Mouse (Mus musculus): ENCODE data around the gene Flvcr2.
A peak's percentile ranks its signal among the peaks of the same experiment; 100 is the strongest.

The Flvcr2 gene

DNA sequence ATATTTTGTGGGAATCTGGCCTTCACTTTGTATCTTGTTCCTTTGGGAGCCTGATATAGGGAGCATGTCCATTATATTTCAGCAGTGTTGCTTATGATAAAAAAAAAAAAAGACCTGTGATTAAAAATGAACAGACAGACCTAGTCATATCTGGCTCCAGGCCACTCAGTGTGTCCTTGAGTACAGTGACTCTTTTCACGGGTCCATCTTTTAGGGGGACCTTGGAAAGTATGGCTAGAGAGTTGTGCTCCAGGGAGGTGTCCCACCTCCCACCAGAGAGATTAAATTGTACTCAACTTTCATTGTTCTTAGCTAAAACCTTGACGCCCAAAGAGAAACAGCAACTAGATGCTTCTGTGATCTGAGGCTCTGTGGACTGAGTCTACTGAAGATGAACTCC, 47.8 kb downstream of the Flvcr2 start:
- DNase-seq (ENCODE audit: low spot score) = no peak

DNA sequence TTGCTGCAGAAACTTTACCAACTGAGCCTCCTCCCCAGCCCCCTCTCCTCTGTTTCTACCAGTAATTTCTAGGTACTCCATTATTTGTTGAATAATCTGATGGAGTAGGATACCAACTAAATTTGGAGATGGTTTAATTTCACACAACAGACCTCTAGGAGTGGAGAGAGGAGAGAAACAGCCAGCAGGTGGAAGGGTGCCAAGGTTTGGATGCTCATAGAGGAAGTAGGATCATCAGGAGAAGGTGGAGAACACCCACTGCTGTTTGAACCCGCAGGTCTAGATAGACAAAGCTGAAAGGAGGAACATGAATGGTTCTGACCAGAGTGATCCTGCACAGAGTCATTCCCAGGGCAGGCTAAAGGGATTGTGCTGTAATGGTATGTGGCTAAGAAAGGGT, 49.2 kb downstream of the Flvcr2 start:
- no peak for DNase-seq (ENCODE audit: low spot score)

DNA sequence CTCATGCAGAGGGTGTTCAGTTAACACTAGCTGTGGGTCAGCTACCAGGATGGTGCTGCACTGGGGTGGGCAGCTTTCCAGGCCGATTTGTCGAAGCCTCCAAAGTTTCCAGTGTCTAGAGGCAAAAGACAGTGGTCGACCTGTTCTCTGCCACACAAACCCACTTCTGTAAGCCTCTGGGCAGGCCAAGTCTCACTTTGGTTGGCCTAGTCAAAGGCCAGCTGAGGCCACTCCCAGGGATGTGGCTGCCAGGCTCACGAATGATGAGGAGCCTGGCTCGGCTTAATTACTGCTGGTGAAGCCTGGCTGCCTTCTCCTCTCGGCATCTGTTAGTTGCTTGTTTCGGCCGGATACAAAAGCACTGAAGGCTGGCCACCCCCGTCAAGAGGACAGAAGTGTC, 53.7 kb downstream of the Flvcr2 start:
- no peak for DNase-seq (ENCODE audit: low spot score)

DNA sequence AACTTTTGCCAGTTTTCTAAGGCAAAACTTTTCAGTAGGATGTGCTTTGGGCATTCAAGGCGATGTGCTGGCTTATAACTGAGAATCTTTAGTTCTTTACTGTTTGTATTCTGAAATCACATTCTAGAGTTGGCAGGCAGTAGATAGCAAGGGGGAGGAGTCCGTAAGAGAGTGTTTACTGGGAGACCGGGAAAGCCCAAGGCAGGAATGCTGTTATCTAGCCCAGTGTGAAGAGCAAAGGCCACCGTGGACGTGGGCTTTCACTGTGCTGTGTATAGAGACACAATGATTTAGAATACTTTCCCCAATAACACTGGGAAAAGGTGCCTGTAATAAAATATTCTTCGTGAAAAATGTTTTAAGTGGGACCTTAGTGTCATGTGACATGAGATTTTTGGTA, 63.4 kb downstream of the Flvcr2 start:
- peak; percentile 64 for DNase-seq (ENCODE audit: low spot score)

DNA sequence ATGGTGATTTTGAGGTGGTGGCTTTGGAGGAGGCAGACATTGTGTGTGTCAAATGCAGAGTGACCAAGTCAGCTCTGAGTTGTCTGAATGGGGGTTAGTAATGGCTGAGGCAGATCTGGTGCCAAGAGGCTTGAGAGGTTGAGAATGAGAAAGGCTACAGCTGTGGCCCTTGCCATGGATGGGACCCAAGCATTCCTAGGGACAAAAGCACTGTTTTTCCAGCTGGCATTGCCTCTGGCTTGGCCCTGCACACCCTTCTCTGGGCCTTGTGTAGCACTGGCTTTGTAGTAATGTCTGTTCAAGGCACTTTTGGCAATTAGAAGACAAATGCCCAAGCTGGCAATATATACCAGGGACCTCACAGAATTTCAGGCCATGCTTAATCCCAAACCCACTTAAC, 64.6 kb downstream of the Flvcr2 start:
- DNase-seq (ENCODE audit: low spot score) = no peak

DNA sequence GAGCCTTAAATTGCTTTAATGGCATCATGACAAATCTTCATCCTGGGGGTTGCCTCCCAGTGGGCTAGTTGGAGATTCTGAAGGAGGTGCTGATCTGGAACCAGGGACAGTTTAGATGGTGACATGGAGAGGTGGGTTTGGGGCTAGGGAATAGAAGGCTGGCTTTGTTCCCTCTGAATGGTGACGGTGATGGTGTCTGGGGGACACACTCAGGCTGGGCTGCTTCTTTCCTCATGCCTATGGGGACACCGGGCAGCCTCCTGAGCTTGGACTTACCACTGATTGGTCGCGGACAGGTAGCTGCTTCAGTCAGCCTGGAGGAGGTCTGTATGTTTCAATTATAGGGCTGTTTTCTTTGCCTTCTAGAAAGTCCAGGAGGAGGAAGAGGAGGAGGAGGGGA, 65.3 kb downstream of the Flvcr2 start:
- no peak for DNase-seq (ENCODE audit: low spot score)

DNA sequence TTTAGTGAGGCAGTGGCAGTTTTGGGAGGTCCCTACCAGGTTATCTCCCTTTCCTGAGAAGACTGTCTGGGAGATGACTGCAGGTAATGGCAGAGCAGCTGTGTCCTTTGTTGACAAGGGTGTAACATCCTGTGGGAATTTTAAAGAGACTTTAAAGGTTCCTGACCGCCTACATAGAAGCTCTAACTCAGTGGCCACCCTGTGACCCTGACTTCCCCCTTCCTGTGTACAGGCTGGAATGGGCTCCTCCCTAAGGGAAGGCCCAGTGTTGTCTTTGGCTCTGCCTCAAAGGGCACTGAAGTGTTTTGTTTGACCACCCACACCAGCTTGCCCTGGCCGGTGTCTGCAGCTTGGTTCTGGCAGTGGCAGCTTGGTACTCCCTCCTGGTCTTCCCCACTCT, 67.3 kb downstream of the Flvcr2 start:
- peak; percentile 84 for DNase-seq (ENCODE audit: low spot score)

DNA sequence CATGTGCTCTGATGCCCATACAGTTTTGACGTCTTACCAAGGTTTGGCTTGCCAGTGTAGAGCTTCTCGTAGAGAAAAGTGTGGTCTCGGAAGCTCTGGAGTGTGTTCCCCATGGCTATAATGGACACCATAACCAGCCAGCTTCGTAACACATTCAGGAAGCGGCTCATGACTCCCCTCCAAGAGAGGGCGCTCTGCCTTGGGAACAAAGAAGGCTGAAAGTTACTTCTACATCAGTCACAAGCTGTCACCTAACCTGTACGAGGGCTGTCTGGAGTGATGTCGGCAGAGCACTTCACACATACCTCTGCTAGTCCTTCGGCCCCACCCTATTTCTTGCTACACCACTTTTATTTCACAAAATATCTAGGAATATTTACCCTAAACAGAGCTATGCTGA, 75.7 kb downstream of the Flvcr2 start:
- no peak for DNase-seq (ENCODE audit: low spot score)

DNA sequence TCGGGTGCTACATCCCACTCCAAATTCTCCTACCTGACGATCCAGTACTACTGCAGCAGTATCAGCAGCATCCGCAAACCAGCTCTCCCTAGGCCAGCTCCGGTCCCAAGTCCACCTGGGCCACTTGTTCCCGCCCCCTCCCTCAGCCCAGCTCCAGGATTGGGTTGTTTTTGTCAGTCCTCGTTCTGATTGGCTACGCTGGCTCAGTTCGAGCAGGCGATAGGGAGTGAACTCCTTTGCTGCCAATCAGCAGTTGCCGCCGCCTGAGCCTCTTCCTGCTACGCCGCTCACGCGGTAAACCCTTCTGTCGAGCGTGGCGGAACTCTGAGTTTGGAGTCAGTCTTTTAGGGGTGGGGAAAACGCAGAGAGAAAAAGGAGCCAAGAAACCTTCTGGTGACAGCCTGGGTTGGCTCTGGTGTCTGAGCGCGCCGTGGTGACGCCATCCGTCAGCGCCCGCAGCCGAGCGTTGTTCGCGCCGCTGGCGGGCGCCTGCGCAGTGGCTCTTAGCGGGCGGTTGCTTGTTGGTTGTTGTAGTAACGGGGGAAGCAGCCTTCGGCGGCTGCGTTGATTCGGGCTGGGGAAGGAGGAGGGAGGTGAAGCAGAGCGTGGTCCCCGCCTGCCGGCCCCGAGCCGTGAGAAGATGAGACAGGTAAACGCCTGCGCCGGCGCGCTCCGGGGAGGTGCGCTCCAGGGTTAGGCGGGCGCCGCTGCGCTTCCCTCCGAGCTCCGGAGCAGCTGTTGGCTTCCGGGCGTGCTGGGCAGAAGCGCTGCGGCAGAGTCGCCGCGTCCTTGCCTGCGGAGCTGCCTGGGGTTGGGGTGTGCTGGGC, 78.3 kb downstream of the Flvcr2 start, which contains the start of the genes Erg28 and Ttll5:
Erg28 (minus strand) TSS at position 113 of the 827 bp plus-strand sequence.
Ttll5 (plus strand) TSS at position 222 of the 827 bp plus-strand sequence.
- peak; percentile 94 for DNase-seq (ENCODE audit: low spot score)

DNA sequence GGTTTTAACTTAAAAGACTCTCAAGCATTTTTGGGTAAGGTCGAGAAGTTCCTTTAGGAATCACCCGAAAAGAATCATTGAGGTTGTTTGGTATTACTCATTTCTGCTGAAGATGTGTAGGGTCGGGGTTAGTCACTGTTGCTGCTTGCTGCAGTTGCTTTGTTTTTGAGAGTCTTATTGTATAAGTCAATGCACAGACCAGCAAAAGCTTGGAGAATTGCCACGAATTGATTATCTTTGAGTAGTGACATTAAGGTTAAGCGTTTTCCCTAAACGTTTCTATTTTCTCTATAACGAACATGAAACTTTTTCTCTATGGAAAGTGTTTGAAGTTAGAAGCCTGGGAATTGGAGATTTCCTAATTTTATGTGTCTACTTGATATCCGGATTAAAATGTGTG, 79.0 kb downstream of the Flvcr2 start:
- no peak for DNase-seq (ENCODE audit: low spot score)

DNA sequence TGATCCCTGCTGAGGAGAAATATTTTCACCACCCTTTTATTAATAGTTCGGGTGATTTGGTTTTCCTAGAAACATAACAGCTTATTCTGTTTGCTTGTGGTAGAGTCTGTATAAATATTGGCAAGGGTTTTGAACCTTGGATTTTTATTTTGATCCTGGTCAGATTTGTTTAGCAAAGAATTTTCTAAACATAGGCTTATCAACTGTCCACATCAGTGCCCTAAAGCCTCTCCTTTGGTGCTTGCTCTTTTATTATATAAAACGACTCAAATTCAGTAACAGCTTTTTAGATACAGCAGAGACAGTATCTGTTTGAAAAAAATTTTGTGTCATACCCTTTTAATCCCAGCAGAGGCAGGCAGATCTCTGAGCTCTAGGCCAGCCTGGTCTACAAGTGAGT, 79.5 kb downstream of the Flvcr2 start:
- DNase-seq (ENCODE audit: low spot score) = no peak

DNA sequence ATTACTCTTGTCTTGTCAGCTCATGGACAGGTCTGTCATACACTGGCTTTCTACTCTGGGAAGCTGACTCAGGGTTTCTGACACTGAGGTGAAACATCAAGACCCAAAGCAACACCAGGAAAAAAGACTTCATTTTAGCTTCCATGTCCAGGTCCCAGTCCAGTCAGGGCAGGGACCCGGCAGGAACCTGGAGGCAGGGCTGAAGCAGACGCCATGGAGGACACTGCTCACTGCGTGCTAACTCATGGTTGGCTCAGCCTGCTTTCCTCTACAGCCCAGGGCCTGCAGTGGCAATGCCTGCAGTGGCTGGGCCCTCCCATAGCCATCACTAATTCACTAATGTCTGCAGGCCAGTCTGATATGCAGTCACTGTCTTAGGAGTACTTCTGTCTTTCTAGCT, 82.5 kb downstream of the Flvcr2 start:
- DNase-seq (ENCODE audit: low spot score) = no peak

DNA sequence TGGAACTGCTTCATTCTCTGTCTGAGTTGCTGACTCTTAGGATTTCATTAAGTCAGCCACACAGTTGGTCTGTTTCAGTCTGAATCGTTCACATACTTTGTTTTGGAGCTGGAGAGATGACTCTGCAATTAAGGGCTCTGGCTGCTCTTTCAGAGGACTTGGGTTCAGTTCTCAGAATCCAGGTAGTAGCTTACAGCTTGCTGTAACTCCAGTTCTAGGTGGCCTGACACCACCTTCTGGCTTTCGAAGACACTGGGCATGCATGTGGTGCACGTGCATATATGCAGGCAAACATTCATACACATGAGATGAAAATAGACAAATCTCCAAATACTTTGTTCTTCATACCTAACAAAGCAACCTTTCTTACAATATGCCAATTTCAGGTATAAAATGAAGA, 83.5 kb downstream of the Flvcr2 start:
- DNase-seq (ENCODE audit: low spot score) = no peak

DNA sequence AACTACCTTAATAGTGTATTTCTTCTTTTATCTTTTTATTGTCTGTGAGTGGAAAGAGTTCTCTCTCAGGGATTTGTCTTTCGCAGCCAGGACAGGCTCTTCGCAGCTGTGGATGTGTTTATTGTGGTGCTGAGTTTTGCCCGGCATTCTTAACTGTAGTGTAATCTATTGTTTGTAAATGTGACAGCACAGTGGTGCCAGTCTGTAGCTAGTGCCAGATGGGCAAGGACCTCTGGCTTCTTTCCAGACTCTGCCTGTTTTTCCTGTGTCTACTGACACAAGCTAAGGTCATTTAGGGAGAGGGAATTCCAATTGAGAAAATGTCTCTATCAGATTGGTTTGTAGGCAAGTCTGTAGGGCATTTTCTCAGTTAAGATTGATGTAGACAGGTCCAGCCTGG, 84.4 kb downstream of the Flvcr2 start:
- DNase-seq (ENCODE audit: low spot score) = no peak

DNA sequence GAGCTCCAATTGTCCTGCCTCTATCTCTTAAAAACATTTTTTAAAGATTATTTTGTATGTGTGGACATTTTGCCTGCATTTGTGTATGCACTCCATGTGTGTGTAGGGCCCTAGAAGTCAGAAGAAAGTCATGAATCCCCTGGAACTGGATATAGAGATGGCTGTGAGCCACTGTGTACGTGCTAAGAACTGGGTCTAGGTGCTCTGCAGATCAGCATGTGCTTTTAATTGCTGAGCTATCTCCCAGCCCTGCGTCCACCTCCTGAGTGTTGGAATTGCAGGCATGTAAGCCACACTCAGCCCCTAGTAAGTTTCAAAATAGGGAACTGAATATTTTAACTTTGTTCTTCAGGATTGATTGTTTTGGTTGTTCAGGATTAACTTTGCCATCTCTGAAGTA, 88.2 kb downstream of the Flvcr2 start:
- no peak for DNase-seq (ENCODE audit: low spot score)

DNA sequence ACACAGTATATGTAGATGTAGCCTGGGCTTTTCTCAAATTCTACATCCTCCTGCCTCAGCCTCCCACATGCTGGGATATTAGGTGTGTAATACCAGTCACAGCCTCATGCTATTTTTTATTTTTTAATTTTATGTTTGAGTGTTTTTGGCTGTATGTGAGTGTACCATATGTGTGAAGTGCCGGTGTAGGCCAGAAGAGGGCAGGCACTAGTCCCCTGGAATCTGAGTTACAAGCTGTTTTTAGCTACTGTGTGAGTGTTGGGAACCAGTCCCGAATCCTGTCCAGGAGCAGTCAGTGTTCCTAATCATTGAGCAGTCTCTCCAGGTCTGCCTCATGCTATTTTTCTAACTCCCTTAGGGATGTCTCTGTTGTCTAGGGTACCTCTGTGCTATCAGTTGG, 91.4 kb downstream of the Flvcr2 start:
- DNase-seq (ENCODE audit: low spot score) = no peak

DNA sequence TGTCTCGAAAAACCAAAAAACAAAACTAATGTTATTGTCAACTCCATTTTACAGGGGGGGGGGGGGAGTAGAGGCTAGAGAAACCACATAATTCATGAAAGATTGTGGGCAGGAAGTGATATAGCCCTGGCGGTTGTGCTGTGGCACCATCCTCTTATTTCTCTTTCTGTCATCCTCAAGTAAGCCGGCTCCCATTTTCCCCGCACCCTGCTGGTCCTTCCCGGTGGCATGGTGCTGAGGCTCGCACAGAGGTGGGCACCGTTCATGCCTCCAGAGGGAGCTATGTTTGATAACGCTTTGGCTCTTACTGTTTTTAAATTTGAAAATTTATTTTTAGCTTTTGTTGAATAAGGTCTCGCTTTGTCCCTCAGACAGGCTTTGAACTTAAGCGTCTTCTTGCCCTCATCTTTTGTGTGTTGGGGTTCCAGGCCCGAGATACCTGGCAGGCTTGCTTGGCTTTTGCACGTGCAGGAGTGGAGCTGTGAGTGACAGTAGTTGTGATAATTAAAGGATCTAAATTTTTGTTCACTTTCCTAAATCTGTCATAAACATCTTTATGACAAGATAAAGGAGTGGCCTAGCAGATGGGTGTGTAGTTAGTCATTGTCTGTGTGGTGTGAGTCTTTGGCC, 93.1 kb downstream of the Flvcr2 start:
- no peak for DNase-seq (ENCODE audit: low spot score)

DNA sequence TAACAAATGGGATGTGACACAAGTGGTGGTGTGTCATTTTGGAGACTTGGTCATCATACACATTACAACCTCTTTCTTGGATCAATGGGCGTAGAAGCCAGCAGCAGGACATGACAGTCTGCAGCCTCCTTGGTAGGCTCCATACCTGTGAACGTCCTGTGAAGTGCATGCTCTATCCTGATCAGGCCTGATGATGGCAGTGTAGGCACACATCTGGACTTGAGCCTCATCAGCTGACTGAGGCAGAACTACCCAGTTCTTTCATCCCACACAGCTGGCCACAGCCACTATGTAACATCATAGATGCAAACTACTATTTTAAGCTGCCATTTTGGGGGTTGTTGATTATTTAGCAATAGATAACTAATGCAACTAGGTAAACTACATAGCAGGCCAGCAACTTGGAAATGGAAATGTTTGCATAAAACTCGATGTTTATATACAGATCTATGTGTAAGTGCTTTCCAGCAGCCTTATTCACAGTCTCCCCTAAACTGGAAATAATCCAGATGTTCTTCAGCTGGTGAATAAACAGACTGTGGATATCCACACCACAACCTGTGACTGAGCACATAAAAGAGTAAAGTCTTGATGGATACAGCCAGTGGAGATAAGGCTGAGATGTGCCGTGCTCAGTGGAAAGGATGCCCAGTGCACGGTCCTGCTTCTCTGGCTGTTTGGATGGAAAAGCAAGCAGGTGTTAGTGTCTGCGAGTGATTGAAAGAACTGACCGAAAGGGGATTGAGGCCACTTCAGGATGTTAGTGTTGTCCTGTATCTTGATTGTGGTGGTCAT, 102.0 kb downstream of the Flvcr2 start:
- peak; percentile 53 for DNase-seq (ENCODE audit: low spot score)

DNA sequence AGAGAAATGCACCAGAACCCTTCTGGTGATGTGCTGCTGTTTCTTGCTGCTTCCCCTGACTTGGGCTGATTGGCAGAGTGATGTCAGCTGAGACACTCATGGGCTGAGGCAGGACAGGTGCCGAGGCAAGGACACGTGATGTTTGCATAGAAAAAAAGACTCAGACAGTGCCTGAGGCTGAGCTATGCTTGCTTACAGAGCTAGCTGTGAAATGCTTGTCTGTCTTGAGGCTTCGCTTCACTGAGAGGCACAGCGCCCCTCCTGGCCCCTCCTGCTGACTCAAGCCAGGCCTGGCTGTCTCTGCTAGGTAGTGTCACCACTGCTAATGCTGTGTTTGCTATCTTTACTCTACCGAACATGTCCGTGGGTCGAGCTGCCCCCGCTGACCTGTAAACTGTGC, 104.3 kb downstream of the Flvcr2 start:
- no peak for DNase-seq (ENCODE audit: low spot score)

DNA sequence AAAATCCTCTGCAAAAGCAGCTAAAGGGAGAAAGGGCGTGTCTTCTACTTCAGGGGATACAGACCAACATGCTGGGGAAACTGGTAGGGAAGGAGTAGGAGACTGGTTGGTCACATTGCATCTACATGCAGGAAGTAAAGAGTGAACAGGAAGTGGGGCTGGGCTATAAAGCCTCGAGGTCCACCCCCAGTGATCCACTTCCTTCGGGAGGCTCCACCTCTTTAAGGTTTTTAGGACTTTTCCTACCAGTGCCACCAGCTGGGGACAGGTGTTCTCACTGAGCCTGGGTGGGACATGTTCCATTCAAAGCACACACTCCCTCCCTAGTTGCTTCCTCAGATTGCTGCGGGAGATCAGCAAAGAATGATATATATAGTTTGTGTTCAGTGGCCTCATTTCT, 107.5 kb downstream of the Flvcr2 start:
- DNase-seq (ENCODE audit: low spot score) = no peak

DNA sequence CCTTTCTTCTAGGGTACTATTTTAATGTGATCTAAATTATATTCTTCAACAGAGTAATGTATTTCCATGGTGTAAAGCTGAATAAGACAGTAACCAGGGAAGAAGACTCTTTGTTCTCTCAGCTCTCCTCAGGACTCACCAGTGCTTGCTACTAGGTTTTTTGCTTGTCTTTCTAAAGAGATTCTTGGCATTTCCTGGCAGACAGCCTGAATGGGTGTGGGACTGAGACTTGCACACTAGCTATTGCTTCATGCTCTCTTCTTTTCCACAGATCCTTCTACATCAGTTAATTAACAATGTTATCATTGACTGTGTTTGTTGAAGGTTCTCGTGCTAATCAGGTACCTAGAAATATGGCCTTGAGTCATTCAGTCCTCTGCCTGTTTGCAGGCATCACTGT, 107.9 kb downstream of the Flvcr2 start:
- peak; percentile 48 for DNase-seq (ENCODE audit: low spot score)

DNA sequence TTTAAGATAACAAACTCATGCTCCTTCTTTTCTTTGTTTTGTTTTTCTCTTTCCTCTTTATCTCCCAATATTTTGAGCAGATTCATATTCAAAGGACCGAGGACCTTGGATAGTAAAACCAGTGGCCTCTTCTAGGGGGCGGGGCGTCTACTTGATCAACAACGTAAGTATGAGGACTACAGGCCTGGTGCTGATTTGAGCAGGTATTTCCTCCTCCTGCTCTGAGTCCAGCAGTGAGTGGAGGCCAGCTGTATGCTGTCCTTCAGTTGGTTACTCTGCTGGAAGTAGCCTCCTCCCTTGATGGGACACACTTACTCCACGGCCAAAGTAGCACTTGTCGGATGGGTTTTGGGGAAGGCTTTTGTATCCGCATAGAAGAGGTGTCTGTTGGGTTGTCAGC, 111.0 kb downstream of the Flvcr2 start:
- no peak for DNase-seq (ENCODE audit: low spot score)

DNA sequence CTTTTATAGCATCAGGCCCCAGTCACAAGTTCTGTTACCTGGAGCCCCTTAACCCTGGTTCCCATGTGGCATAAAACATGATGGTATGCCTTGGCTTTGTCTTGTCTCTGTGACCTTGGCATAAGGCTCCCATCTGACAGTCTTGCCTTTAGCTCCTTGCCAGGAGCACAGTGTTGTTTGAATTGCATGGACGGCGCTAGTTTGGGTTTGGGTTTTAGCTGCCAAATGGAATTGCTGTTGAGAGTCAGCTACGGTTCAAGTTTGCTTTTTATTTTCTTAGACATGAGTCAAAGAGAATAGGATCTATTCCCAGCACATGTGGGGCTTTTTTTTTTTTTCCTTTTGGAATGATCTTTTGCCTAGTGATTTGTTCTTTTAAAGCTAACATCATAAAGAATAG, 112.8 kb downstream of the Flvcr2 start:
- DNase-seq (ENCODE audit: low spot score) = peak; percentile 13
